Mouse (Mus musculus): ENCODE measurements around the gene Ggt1. TPM values are rescaled to one million over a fixed set of nuclear protein-coding genes. Genes with fewer than 3 reads are reported as not detected.

Ggt1 gene
- total RNA-seq, 2 experiments from 2014 or later: 0.52 to 1.0 TPM

GRCm38 (mm10) chr10:75573181-75573580 is 11.8 kb downstream of the Ggt1 start:
- no peak for DNase-seq

DNA sequence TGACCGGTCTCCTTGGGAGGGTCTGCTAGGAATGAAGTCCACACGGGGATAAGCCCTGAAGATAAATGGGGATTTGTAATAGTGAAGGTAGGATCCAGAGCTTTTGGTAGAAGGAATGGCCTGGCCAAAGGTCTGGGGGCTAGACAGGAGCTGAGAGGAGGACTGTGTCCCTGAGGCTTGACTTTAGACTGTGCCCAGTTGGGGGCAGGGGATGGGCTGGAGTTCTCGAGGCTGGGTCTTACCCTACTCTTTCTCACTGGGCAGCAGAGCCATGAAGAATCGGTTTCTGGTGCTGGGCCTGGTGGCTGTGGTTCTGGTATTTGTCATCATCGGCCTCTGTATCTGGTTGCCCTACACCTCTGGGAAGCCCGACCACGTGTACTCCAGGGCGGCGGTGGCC is 12.6 kb downstream of the Ggt1 start:
- no peak for DNase-seq

DNA sequence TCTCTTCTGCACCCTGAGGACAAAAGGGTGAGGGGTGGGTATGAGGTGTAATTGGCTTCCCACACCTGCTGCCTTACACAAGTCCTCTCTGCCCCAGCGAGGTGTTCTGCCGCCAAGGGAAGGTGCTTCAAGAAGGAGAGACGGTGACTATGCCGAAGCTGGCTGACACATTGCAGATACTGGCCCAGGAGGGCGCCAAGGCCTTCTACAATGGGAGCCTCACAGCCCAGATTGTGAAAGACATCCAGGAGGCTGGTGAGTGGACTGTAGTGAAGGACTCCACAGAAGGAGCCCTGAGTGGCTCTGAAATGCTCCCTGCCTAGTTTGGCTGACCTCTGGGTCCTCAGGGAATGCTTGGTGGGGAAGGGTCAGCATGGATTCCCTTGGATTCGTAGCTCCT is 17.7 kb downstream of the Ggt1 start:
- no peak for DNase-seq

DNA sequence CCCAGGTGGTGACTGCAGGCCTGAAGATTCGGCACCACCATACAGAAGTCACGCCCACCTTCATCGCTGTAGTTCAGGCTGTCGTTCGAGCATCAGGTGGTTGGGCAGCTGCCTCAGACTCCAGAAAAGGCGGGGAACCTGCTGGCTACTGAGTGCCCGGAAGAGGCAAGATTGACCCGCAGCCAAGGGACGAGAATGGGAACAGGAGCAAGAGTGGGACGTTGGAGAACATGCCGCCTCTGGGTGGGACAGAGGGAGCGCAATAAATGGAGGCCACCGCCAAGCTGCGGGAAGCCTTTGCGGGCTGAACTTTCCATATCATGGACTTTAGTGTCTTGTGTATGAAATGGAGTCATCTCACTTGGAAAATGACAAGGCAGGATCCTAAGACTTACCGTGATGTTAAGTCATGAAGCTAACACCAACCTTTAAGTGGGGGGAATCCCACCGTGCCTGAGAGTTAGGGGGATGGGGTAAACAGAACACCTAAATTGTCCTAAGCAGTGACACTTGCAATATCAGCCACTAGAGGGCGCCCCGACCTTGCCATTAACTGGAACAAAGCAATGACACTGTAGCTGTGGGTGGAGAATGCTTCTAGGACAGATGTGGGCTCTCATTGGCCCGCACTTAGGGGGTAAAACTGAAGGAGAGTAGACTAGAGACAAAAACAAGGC is 24.6 kb downstream of the Ggt1 start:
- DNase-seq: peak; percentile 94

DNA sequence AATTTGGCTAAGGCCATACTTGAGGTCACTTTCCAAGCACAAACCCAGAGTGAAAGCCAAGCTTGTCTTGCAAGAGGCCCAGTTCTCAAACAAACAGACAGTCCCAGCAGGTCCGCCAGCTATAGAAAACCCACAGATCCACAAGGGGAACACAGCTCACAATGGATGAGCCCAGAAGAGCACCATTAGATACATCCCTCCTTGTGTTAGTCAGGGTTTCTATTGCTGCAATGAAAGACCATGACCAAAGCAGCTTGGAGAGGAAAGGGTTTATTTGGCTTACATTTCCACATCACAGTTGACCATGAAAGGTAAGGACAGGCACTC is 25.1 kb downstream of the Ggt1 start:
- no peak for DNase-seq

GRCm38 (mm10) chr10:75587781-75588180 is 26.4 kb downstream of the Ggt1 start:
- no peak for DNase-seq

GRCm38 (mm10) chr10:75588336-75588735 is 26.9 kb downstream of the Ggt1 start:
- no peak for DNase-seq

DNA sequence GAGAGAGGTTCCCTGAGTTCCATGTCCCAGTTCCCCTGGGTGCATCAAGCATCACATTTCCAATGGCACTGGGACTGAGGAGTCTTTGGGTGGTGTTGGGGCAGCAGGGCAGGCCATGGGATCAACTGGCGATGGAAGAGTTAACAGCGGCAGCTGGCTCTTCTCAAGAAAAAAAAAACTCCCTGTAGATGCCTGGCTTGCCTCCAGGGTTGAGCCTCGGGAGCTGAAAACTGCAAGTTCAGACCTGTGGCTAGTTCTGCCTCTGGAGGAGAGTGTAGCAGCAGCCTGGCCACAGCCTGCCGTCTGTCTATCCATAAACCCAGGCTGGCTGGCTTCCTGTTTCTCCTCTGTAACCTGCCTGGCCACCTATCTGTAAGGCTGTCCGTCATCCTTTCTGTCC is 27.7 kb downstream of the Ggt1 start, which contains the start of gene Ggt5:
Gene Ggt5, plus strand, starts transcription at position 212 of the 400 bp plus-strand sequence.
- DNase-seq: peak; percentile 62

GRCm38 (mm10) chr10:75589651-75590050 is 28.2 kb downstream of the Ggt1 start:
- peak; percentile 24 for DNase-seq

GRCm38 (mm10) chr10:75591211-75591894 is 29.9 kb downstream of the Ggt1 start:
- DNase-seq: no peak

GRCm38 (mm10) chr10:75592585-75592984 is 31.2 kb downstream of the Ggt1 start:
- DNase-seq: no peak

GRCm38 (mm10) chr10:75595981-75596380 is 34.6 kb downstream of the Ggt1 start:
- peak; percentile 66 for DNase-seq

DNA sequence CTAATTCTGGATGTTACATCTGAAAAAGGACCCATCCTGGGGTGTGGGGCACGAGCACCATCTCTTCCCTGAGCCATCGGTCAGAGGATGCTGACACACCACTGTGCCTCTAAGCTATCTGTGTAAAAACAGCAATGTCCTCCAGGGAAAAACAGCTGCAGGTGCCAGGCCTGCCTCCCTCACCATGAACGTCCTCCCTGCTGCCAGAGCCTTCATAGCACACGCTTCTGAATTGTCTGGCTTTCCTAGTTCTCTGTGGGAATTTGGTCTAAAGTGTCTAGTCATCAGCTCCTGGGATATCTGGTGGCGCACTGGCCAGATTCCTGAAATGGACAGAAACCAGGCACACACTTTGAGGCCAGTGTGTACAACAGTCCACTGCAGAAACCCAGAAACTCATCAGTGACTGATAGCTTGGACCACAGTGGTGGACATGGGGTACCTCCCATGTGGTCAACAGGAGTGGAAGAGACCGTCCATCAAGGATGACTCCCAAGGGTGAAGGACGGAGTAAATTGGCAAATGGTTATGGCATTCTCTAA is 38.9 kb downstream of the Ggt1 start:
- DNase-seq: no peak

DNA sequence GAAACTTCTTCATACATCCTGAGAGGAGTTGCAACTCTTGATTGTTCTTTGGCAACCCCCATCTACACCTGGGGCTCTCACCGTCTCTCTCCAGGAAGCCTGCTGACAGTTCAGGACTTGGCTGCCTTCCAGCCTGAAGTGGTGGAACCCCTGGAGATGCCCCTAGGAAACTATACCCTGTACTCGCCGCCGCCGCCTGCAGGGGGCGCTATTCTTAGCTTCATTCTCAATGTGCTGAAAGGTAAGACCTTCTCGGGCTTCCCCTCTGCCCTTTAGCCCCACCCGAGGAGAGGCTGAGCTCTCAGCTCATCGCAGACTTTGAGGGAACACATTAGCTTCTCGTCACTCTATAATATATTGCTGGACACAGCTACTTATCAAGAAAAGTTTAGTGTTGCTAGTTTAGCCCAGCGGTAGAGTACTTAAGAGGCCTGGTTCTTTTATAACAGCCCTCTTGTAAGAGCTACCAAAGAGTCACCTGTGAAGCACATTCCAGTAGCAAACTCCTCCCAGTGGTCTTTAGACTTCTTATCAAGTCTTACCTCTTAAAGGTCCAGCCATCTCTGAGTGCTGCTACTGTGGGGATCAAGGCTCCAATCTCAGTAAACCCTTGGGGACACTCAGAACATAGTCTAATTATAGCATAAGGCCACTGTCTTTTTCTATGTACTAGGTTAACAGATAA is 43.9 kb downstream of the Ggt1 start:
- DNase-seq: no peak

DNA sequence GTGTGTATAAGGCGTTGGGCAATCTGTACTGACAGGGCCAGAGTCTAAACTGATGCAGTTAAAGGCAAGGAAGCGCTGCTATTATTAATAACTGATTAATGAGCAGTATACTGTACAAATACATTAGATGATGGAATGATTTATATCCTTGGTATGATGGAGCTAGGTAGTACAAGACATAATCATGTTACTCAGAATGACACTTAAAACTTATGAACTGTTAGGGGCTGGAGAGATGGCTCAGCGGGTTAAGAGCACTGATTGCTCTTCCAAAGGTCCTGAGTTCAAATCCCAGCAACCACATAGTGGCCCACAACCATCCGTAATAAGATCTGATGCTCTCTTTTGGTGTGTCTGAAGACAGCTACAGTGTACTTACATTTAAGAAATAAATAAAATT is 45.8 kb downstream of the Ggt1 start:
- DNase-seq: no peak

- DNase-seq: no peak
Measured at GRCm38 (mm10) chr10:75608975-75609374, 47.6 kb downstream of the Ggt1 start.

GRCm38 (mm10) chr10:75610486-75610885 is 49.1 kb downstream of the Ggt1 start:
- no peak for DNase-seq

GRCm38 (mm10) chr10:75616044-75616443 is 54.6 kb downstream of the Ggt1 start:
- DNase-seq: no peak

- DNase-seq: no peak
Measured at GRCm38 (mm10) chr10:75620818-75621217, 59.4 kb downstream of the Ggt1 start.

DNA sequence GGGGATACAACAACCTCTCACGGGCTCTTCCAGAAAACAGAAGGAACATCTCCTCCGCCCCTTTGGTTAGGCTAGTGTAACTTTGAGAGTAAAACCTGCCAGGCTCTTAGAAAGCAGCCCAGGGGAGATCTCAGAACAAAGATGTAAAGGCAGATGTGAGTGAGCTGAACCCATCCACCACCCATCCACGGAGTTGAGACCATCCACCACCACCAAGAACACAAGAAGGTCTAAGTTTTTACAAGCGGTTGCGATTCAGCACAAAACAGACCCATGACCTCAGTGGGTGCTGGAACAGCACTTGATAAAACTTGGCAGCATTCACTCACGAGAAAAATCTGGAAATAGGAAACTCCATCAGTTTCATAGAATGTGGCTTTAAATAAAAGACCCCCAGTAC is 64.5 kb downstream of the Ggt1 start:
- no peak for DNase-seq

DNA sequence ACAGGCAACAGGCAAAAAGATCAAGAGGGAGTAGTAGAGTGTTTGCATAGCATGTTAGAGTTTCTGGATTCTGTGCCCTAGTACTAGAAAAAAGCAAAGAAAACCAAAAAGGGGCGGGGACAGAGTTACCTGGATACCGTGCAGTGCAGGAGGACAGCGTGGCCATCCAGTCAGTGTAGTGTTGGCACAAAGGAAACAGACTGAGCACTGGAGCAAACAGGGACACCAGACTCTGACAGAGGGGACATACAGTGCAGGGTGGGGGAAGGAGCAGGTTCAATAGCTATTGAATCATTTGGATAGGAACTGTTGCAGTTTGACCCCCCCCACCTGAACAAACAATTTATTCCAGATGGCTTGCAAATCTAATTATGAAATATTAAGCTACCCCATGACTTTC is 65.6 kb downstream of the Ggt1 start:
- DNase-seq: no peak

- DNase-seq: no peak
Measured at GRCm38 (mm10) chr10:75627490-75627889, 66.1 kb downstream of the Ggt1 start.

- DNase-seq: no peak
Measured at GRCm38 (mm10) chr10:75632633-75633032, 71.2 kb downstream of the Ggt1 start.
